Mouse (Mus musculus) forebrain, embryonic 10.5 days (tissue): ENCODE measurements at regions not wholly inside any gene's neighbourhood (a gene's known extent, or its start where the extent isn't known, plus 50 kb on each side); places are given as distances from the start of the nearest gene placed in this dataset.

Source experiments
- DNase-seq: peaks from one replicate; pipeline ENCODE4 v3.0.0-alpha.2; 2017; ENCODE audit warnings: low spot score; ENCODE audit errors: extremely low spot score
- H3K27ac ChIP-seq: fragments of 300-500 bp; sonication (generic); 2 replicates; pipeline ENCODE4 v1.5.1; 2016; ENCODE audit warnings: mild to moderate bottlenecking
- H3K27me3 ChIP-seq: fragments of 300-500 bp; sonication (generic); 2 replicates; pipeline ENCODE4 v1.6.1; 2016; ENCODE audit warnings: mild to moderate bottlenecking; ENCODE audit not compliant: poor library complexity, severe bottlenecking
- H3K36me3 ChIP-seq: fragments of 300-500 bp; sonication (generic); replicated peaks from 2 replicates; pipeline ENCODE4 v1.6.1; 2016; ENCODE audit warnings: mild to moderate bottlenecking, moderate library complexity
- H3K4me1 ChIP-seq: fragments of 300-500 bp; sonication (generic); 2 replicates; pipeline ENCODE4 v1.6.1; 2016
- H3K4me3 ChIP-seq: fragments of 300-500 bp; sonication (generic); 2 replicates; pipeline ENCODE4 v1.5.1; 2016; ENCODE audit warnings: mild to moderate bottlenecking, moderate library complexity
- H3K9me3 ChIP-seq: fragments of 300-500 bp; sonication (generic); 2 replicates; pipeline ENCODE4 v1.6.1; 2016; ENCODE audit warnings: mild to moderate bottlenecking, moderate library complexity
- WGBS: fragments of 180-500 bp; shearing (Covaris S2); methylation state at CpG from one replicate; pipeline ENCODE4 v1.1.7; 2016; 5-methylcytosine and 5-hydroxymethylcytosine counted together

DNA sequence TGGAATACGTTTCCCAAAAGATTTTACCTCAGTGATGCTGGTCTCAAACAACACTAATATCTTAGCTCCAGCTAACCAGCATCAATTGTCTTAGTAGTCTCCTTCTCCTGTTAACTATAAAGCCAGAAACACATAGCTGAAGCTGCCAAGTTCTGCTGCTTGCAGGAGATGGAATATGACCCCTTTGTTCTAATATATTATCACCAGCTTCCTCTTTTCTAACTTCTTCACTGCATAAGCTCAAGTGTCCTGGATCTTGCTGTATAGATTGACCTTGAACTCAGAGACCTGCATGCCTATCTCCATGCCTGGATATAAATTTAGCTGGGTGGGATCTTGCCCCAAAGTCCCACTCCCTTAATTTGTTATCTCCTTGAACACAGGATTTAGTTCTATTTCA lies 94.8 kb downstream of the Rbm46 start:
- Histone ChIP-seq H3K27ac (no peak overlapping the region), H3K4me1 (no peaks in the 10 kb centered on the region), H3K4me3 (no peak overlapping the region), H3K9me3 (no peaks in the 10 kb centered on the region), H3K36me3 (no peaks in the 10 kb centered on the region), H3K27me3 (no peaks in the 10 kb centered on the region)
- 95% methylated on average over 1 of the region's 1 CpGs for WGBS
- no peak for DNase-seq

DNA sequence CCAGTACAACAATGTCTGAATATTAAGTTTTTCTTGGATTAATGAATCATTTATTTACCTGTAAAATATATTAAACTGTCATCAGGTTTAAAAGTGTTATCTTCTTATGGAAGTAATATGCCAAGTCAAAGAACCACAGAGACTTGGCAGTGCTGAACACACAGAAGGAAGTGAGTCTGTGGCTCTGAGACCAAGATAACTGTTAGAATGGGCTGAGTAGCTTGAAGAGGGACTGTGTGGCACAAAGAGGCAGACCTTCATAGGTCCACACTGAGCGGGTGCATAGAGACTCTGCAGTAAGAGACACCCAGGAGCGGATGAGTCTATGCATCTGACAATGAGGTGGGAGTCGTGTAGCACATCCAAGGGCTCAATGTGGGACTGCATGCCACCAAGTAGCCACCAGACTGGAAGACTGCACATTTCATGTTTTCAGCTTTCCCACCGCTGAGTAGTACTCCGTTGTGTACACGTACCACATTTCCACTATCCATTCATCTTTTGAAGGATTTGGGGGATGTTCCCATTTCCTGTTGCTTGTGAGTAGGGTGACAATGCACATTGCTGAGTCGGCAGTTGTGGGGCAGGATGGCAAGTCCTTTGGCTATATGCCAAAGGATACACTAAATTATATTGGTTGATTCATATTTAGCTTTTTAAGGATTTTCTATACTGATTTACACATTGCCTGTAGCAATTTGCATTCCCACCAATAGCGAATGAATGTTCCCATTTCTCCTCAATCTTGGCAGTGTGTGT lies 105.6 kb downstream of the Rbm46 start:
- 0 out of 2 replicates have a peak, but pooled peaks cover 3% of the 10 kb centered on the region for H3K4me1 ChIP-seq
- H3K9me3 ChIP-seq, result no peaks in the 10 kb centered on the region
- no peaks in the 10 kb centered on the region for H3K36me3 ChIP-seq
- H3K27ac ChIP-seq, result no peak overlapping the region
- no peak overlapping the region for H3K4me3 ChIP-seq
- WGBS, result 94% methylated on average over 8 of the region's 8 CpGs
- H3K27me3 ChIP-seq, result no peaks in the 10 kb centered on the region
- no peak for DNase-seq

DNA sequence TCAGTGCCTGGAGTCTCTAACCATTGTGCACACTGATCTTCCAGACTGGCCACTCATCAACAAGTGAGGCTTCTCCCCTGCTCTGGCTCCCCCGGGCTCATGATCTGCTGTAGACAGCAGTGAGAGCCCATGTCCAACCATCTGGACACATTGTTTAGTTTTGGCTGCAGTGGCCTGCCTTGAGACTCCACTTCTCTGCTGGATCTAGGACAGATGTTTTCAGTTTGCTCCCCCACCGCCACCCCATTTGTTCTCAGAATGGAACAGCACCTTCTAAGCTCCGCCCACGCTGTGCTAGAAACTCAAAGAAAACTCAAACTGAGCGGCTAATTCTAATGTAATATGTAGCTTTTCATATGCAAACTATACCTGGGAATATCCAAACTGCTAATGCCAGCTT lies 108.8 kb downstream of the Rbm46 start:
- Histone ChIP-seq H3K36me3 (no peaks in the 10 kb centered on the region), H3K4me1 (0 out of 2 replicates have a peak, but pooled peaks cover 3% of the 10 kb centered on the region), H3K27me3 (no peaks in the 10 kb centered on the region), H3K4me3 (no peak overlapping the region), H3K27ac (no peak overlapping the region), H3K9me3 (no peaks in the 10 kb centered on the region)
- 62% methylated on average over 5 of the region's 5 CpGs for WGBS
- DNase-seq, result no peak

DNA sequence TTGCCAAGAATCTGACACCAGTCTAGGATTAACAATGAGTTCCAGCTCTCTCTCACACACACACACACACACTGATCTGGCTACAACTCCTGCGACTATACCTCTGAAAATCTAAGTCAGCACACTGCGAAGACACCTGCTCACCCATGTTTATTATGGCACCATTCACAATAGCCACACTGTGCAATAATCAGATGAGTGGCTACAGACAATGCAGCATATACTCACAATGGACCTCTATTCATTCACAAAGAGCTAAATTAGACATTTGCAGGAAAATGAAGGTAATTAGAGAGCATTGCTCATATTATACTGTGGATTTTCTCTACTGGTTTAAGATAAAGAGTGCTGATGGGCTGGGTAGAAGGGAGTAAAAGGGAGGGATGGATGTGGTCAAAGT lies 116.3 kb downstream of the Rbm46 start:
- Histone ChIP-seq H3K4me3 (no peak overlapping the region), H3K36me3 (no peaks in the 10 kb centered on the region), H3K27me3 (no peaks in the 10 kb centered on the region), H3K9me3 (no peaks in the 10 kb centered on the region), H3K27ac (no peak overlapping the region), H3K4me1 (0 out of 2 replicates have a peak, but pooled peaks cover 5% of the 10 kb centered on the region)
- no peak for DNase-seq
- 87% methylated on average over 2 of the region's 2 CpGs for WGBS

DNA sequence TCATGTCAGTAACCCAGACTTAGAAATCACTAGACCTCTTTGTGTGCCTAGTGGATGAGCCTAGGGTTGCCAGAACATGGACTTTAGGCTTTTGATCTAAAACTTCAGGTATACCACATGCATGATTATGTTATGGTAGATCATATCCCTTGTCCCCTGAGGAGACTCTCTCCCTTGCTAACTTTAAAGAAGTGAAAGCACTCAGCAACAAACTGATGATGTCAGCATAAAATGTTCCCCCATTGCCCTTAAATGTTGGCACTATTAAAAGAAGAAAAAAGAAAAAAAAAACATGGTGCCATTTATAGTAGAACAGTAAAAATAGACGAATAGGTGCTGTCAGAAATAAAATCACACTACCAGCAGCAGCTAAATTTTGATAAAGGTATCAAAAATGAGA lies 117.3 kb downstream of the Rbm46 start:
- H3K9me3 ChIP-seq, result no peaks in the 10 kb centered on the region
- H3K27ac ChIP-seq, result no peak overlapping the region
- no peak overlapping the region for H3K4me3 ChIP-seq
- H3K36me3 ChIP-seq, result no peaks in the 10 kb centered on the region
- no peak for DNase-seq
- 78% methylated on average over 1 of the region's 1 CpGs for WGBS
- H3K4me1 ChIP-seq, result 0 out of 2 replicates have a peak, but pooled peaks cover 5% of the 10 kb centered on the region
- H3K27me3 ChIP-seq, result no peaks in the 10 kb centered on the region

- H3K4me3 ChIP-seq, result no peak overlapping the region
- no peak overlapping the region for H3K27ac ChIP-seq
- WGBS, result 37% methylated on average over 3 of the region's 3 CpGs
- DNase-seq, result peak; percentile 59
- H3K4me1 ChIP-seq, result no peaks in the 10 kb centered on the region
- H3K36me3 ChIP-seq, result no peaks in the 10 kb centered on the region
- no peaks in the 10 kb centered on the region for H3K27me3 ChIP-seq
- H3K9me3 ChIP-seq, result no peaks in the 10 kb centered on the region
These were observed 150.7 kb downstream of the Rbm46 start for GRCm38 (mm10) chr3:82725546-82725945.

DNA sequence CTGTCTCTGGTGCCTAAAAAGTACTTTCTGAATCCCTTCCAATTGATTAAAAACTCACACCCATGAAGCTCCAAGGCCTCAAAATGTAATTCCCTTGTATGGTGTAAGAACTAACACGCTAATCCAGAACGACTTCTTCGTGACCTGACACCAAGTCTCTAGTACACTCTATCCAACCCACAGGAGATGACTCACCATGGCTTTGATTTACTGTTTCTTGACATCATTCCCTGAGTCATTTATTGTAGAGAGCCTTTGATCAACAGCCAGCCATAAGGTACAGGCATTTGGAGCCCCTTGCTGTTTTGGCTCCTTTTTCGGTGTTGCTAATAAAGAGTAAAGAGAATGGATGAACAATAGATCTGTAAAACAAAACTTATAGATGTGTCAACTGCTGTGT lies 159.7 kb upstream of the Npy2r start:
- no peaks in the 10 kb centered on the region for H3K36me3 ChIP-seq
- H3K9me3 ChIP-seq, result no peaks in the 10 kb centered on the region
- H3K4me3 ChIP-seq, result no peak overlapping the region
- H3K27me3 ChIP-seq, result no peaks in the 10 kb centered on the region
- no peak for DNase-seq
- 93% methylated on average over 4 of the region's 4 CpGs for WGBS
- H3K27ac ChIP-seq, result no peak overlapping the region
- no peaks in the 10 kb centered on the region for H3K4me1 ChIP-seq

DNA sequence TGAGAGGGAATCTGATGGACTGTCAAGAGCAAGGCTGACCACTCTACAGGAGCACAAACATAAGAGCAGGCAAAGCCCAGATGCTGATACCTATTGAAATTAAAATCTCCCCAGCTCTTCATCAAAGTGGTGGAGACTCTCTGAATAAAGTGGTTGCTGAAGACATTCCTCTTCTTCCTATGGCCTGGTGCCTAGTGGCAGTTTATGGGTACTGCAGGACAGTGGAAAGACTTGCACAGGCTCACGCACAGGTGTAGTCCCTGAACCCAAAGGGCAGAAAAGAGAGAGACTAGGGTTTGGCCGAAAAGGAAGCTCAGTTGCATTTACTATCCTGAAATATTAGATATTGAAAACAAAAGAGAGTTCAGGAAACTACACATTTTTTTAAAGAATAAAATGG lies 144.2 kb upstream of the Npy2r start:
- Histone ChIP-seq H3K4me3 (no peak overlapping the region), H3K36me3 (no peaks in the 10 kb centered on the region), H3K27ac (no peak overlapping the region), H3K9me3 (no peaks in the 10 kb centered on the region), H3K4me1 (no peaks in the 10 kb centered on the region), H3K27me3 (no peaks in the 10 kb centered on the region)
- DNase-seq, result no peak
- WGBS, result 79% methylated on average over 2 of the region's 2 CpGs

DNA sequence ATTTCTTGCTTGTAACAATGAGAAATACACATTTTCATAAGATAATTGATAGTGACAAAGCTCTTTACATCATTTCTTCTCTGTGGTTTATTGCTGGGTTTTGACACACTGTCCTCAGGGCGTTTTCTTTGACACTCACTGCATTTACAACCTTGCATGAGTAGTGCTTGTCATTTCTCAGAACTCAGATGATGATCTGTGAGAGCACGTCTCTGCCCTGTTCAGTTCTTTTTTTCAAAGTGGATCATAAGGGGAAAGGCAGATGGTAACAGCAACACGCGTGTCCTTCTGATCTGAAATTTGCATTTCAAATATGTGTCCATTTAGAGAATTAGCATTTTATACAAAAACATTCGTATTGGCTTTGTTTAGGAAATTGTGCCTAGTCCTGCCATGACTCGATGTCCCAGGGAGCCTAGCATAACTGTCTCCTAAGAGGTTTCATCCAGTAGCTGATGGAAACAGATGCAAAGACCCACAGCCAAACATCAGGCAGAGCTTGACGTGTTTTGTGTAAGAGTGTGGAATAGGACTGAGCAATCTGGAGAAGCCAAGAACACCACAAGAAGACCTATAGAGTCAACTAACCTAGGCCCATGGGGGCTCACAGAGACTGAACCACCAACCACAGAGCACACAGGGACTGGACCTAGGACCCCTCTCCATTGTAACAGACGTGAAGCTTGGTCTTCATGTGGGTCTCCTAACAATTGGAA lies 108.4 kb upstream of the Npy2r start:
- no peaks in the 10 kb centered on the region for H3K36me3 ChIP-seq
- DNase-seq, result no peak
- no peak overlapping the region for H3K4me3 ChIP-seq
- no peaks in the 10 kb centered on the region for H3K9me3 ChIP-seq
- no peak overlapping the region for H3K27ac ChIP-seq
- no peaks in the 10 kb centered on the region for H3K27me3 ChIP-seq
- H3K4me1 ChIP-seq, result no peaks in the 10 kb centered on the region
- WGBS, result 86% methylated on average over 8 of the region's 8 CpGs

DNA sequence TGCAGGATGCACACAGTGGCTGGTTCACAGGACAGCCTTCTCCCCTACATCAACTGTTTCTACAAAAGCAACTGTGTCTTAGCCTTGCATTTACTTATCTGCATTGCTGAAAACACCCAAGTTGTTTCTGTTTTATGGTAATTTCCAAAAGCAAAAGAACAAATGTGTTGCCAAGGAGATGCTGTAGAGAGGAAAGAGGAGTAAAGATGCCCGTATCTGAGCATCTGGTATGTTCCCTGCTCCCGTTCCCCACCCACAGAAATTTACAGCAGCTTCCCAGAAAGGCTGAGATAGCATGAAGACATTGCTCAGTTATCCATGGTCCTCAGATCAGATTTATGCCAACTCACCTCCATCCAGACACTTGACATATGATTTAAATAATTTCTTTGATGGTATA lies 104.5 kb upstream of the Npy2r start:
- Histone ChIP-seq H3K36me3 (no peaks in the 10 kb centered on the region), H3K4me1 (no peaks in the 10 kb centered on the region), H3K9me3 (no peaks in the 10 kb centered on the region), H3K4me3 (no peak overlapping the region), H3K27me3 (no peaks in the 10 kb centered on the region), H3K27ac (no peak overlapping the region)
- no peak for DNase-seq
- 85% methylated on average over 2 of the region's 2 CpGs for WGBS

DNA sequence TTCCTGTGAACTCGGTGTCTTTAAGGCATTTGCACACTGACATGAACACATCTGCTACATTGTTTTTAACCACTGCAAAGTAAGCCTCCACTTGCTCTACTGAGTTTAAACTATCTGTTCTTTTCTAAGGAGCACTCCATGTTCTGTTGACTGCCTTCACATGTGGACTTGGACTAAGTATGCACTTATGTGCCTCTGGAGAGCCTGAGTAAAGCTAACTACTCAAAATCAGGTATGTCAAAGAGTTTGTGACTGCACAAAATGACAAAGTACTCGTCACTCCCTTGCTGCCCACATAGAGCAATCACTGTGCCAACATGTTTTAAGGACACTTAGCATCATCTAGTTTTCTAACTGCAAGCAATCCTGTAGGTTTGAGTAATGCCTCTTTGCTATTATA lies 92.2 kb upstream of the Npy2r start:
- H3K4me3 ChIP-seq, result no peak overlapping the region
- WGBS, result 85% methylated on average over 2 of the region's 2 CpGs

GRCm38 (mm10) chr3:82636666-82637065 lies 88.8 kb upstream of the Npy2r start:
- DNase-seq, result no peak
- H3K27ac ChIP-seq, result no peak overlapping the region
- H3K27me3 ChIP-seq, result no peaks in the 10 kb centered on the region
- H3K36me3 ChIP-seq, result no peaks in the 10 kb centered on the region
- no peaks in the 10 kb centered on the region for H3K4me1 ChIP-seq
- 52% methylated on average over 3 of the region's 3 CpGs for WGBS
- no peak overlapping the region for H3K4me3 ChIP-seq
- no peaks in the 10 kb centered on the region for H3K9me3 ChIP-seq

More for the DNA sequence above, 92.2 kb upstream of the Npy2r start:
- H3K4me1 ChIP-seq, result no peaks in the 10 kb centered on the region
- H3K27me3 ChIP-seq, result no peaks in the 10 kb centered on the region
- H3K36me3 ChIP-seq, result no peaks in the 10 kb centered on the region
- no peak overlapping the region for H3K27ac ChIP-seq
- no peak for DNase-seq
- no peaks in the 10 kb centered on the region for H3K9me3 ChIP-seq

- Histone ChIP-seq H3K27ac (no peak overlapping the region), H3K4me1 (no peaks in the 10 kb centered on the region), H3K36me3 (no peaks in the 10 kb centered on the region), H3K4me3 (no peak overlapping the region), H3K9me3 (no peaks in the 10 kb centered on the region), H3K27me3 (no peaks in the 10 kb centered on the region)
- no peak for DNase-seq
- WGBS, result 74% methylated on average over 3 of the region's 3 CpGs
These were observed 72.6 kb upstream of the Npy2r start for GRCm38 (mm10) chr3:82620418-82621003.
